Mouse (Mus musculus) left cerebral cortex, adult 9 months (tissue): ENCODE data around the gene Polr2c.
"Not testable (repeated sequence)": the region's sequence is repeated elsewhere in the genome, so short reads cannot be mapped to it uniquely, and the experiment has no call there.

ENCODE experiments used
- DNase-seq, 2 experiments: peaks; one replicate each; pipeline ENCODE4 v3.0.0; 2022; ENCODE audit warnings: low spot score in 2 of 2

Gene Polr2c

GRCm38 (mm10) chr8:94857346-94858173, at the start of gene Polr2c:
Gene Polr2c (plus strand): TSS chr8:94857450.
- DNase-seq = peak; percentile 71 to 94

GRCm38 (mm10) chr8:94807506-94807905, 49.7 kb upstream of the Polr2c start:
- DNase-seq = no peak

- no peak for DNase-seq
Measured at GRCm38 (mm10) chr8:94808372-94808771, 48.9 kb upstream of the Polr2c start.

- no peak for DNase-seq
Measured at GRCm38 (mm10) chr8:94810153-94810552, 47.1 kb upstream of the Polr2c start, which contains the start of gene Ccl17. Gene Ccl17 (plus strand): TSS chr8:94810453.

- DNase-seq = no peak
Measured at GRCm38 (mm10) chr8:94810855-94811254, 46.4 kb upstream of the Polr2c start.

- DNase-seq = no peak
Measured at GRCm38 (mm10) chr8:94811654-94812053, 45.6 kb upstream of the Polr2c start.

GRCm38 (mm10) chr8:94812645-94813098, 44.6 kb upstream of the Polr2c start:
- DNase-seq = peak; percentile 75 to 97

GRCm38 (mm10) chr8:94814556-94814955, 42.7 kb upstream of the Polr2c start:
- DNase-seq = no peak

- no peak for DNase-seq
Measured at GRCm38 (mm10) chr8:94817933-94818332, 39.3 kb upstream of the Polr2c start.

- no peak for DNase-seq
Measured at GRCm38 (mm10) chr8:94819671-94820179, 37.5 kb upstream of the Polr2c start.

GRCm38 (mm10) chr8:94820553-94820952, 36.7 kb upstream of the Polr2c start:
- DNase-seq = no peak

- no peak for DNase-seq
Measured at GRCm38 (mm10) chr8:94821381-94821780, 35.9 kb upstream of the Polr2c start.

GRCm38 (mm10) chr8:94822637-94823560, 34.4 kb upstream of the Polr2c start:
- peak in 1 of 2 experiments; percentile 65 for DNase-seq

GRCm38 (mm10) chr8:94825170-94825569, 32.1 kb upstream of the Polr2c start:
- DNase-seq = no peak

- DNase-seq = no peak
Measured at GRCm38 (mm10) chr8:94826210-94826609, 31.0 kb upstream of the Polr2c start.

GRCm38 (mm10) chr8:94828284-94828683, 29.0 kb upstream of the Polr2c start:
- no peak for DNase-seq

- not testable (repeated sequence) for DNase-seq
Measured at GRCm38 (mm10) chr8:94833901-94834405, 23.3 kb upstream of the Polr2c start.

- not testable (repeated sequence) for DNase-seq
Measured at GRCm38 (mm10) chr8:94835751-94836150, 21.5 kb upstream of the Polr2c start.

- DNase-seq = no peak
Measured at GRCm38 (mm10) chr8:94836456-94837240, 20.6 kb upstream of the Polr2c start.

- DNase-seq = peak; percentile 83 to 94
Measured at GRCm38 (mm10) chr8:94837662-94838574, 19.3 kb upstream of the Polr2c start, which contains the start of the genes Coq9 and Ciapin1. Gene Coq9 (plus strand): TSS chr8:94838321. Gene Ciapin1 (minus strand): TSS chr8:94838358.
